Mouse (Mus musculus) CH12.LX (cell line): ENCODE measurements around the gene Spred2. TPM values are rescaled to one million over a fixed set of nuclear protein-coding genes. Genes with fewer than 3 reads are reported as not detected.

Experiments
- DNase-seq: peaks from one replicate; pipeline ENCODE4 v3.0.0-alpha.2; 2013; ENCODE audit errors: extremely low read depth
- H3K27ac ChIP-seq: 2 replicates; pipeline ENCODE4 v1.5.1; 2012; ENCODE audit warnings: low read depth, mild to moderate bottlenecking, control low read depth, moderate library complexity; ENCODE audit not compliant: insufficient read depth
- H3K27me3 ChIP-seq: replicated peaks from 2 replicates; pipeline ENCODE3; 2012; ENCODE audit warnings: inconsistent platforms
- H3K36me3 ChIP-seq, 2 experiments: replicated peaks in 1 of 2; 2 replicates each; pipeline versions ENCODE3 to v1.6.1; 2012; ENCODE audit warnings: inconsistent platforms in 1 of 2, low read length in 1 of 2, mild to moderate bottlenecking in 1 of 2, mixed read lengths in 1 of 2, moderate library complexity in 1 of 2; ENCODE audit not compliant: control insufficient read depth in 1 of 2, insufficient read depth in 1 of 2
- H3K4me1 ChIP-seq, 2 experiments: 2 replicates each; pipeline ENCODE4 v1.6.1; 2012; ENCODE audit warnings: inconsistent platforms in 1 of 2, moderate library complexity in 1 of 2; ENCODE audit not compliant: insufficient read depth in 2 of 2, control insufficient read depth in 1 of 2
- H3K4me2 ChIP-seq: 2 replicates; pipeline ENCODE4 v1.6.1; 2012; ENCODE audit warnings: low read depth, mild to moderate bottlenecking, control low read depth; ENCODE audit not compliant: poor library complexity, insufficient read depth, severe bottlenecking
- H3K4me3 ChIP-seq, 3 experiments: fragments of 150-350 bp in 1 of 3; sonication (generic) in 1 of 3; replicated peaks in 1 of 3; 2 replicates each; pipeline versions ENCODE3 to v1.5.1; 2011 to 2012; ENCODE audit warnings: low read depth in 2 of 3, low read length in 2 of 3, mild to moderate bottlenecking in 2 of 3, moderate library complexity in 2 of 3, control low read depth in 1 of 3, improper control_type of control experiment in 1 of 3, inconsistent platforms in 1 of 3, mixed read lengths in 1 of 3; ENCODE audit not compliant: poor library complexity in 1 of 3
- H3K79me2 ChIP-seq: replicated peaks from 2 replicates; pipeline ENCODE4 v1.6.1; 2012; ENCODE audit warnings: mild to moderate bottlenecking, moderate library complexity; ENCODE audit not compliant: control insufficient read depth, poor library complexity, insufficient read depth, severe bottlenecking; ENCODE audit errors: extremely low read depth
- H3K9ac ChIP-seq: 2 replicates; pipeline ENCODE4 v1.6.1; 2012; ENCODE audit warnings: low read depth, mild to moderate bottlenecking, control low read depth, moderate library complexity; ENCODE audit not compliant: insufficient read depth
- H3K9me3 ChIP-seq: replicated peaks from 2 replicates; pipeline ENCODE3; 2012; ENCODE audit warnings: low read length, inconsistent platforms, mixed read lengths
- BHLHE40 ChIP-seq: IDR thresholded peaks from 2 replicates; pipeline ENCODE4 v1.6.1; 2011; ENCODE audit warnings: mild to moderate bottlenecking, low read depth, low read length, improper control_type of control experiment
- CHD2 ChIP-seq: IDR thresholded peaks from 2 replicates; pipeline ENCODE4 v1.6.1; 2011; ENCODE audit warnings: low read length, improper control_type of control experiment
- CTCF ChIP-seq, 2 experiments: IDR thresholded peaks in 1 of 2; conservative IDR thresholded peaks in 1 of 2; 2 replicates each; pipeline ENCODE4 v1.5.1; 2011 to 2012; ENCODE audit warnings: low read depth in 2 of 2, low read length in 2 of 2, improper control_type of control experiment in 1 of 2, inconsistent platforms in 1 of 2, mild to moderate bottlenecking in 1 of 2, moderate library complexity in 1 of 2
- E2F4 ChIP-seq: IDR thresholded peaks from 2 replicates; pipeline ENCODE4 v1.6.1; 2011; ENCODE audit warnings: low read depth, low read length, improper control_type of control experiment; ENCODE audit not compliant: insufficient replicate concordance
- EP300 ChIP-seq: IDR thresholded peaks from 2 replicates; pipeline ENCODE4 v1.6.1; 2011; ENCODE audit warnings: low read length, improper control_type of control experiment
- ETS1 ChIP-seq: conservative IDR thresholded peaks from 2 replicates; pipeline ENCODE4 v1.6.1; 2012; ENCODE audit warnings: low read depth, mild to moderate bottlenecking, inconsistent platforms, low read length, improper control_type of control experiment, moderate library complexity
- GABPA ChIP-seq: IDR thresholded peaks from 2 replicates; pipeline ENCODE4 v1.6.1; 2012; ENCODE audit warnings: low read depth, low read length, improper control_type of control experiment, inconsistent platforms; ENCODE audit not compliant: insufficient replicate concordance
- IRF4 ChIP-seq: IDR thresholded peaks from 2 replicates; pipeline ENCODE4 v1.6.1; 2014; ENCODE audit warnings: low read depth, mild to moderate bottlenecking, inconsistent platforms, low read length, improper control_type of control experiment
- JUN ChIP-seq: IDR thresholded peaks from 2 replicates; pipeline ENCODE4 v1.6.1; 2011; ENCODE audit warnings: low read depth, mild to moderate bottlenecking, low read length, improper control_type of control experiment, moderate library complexity; ENCODE audit not compliant: insufficient read depth
- JUND ChIP-seq: conservative IDR thresholded peaks from 2 replicates; pipeline ENCODE4 v1.6.1; 2011; ENCODE audit warnings: low read depth, low read length, improper control_type of control experiment
- KAT2A ChIP-seq: IDR thresholded peaks from 2 replicates; pipeline ENCODE4 v1.6.1; 2012; ENCODE audit warnings: low read length, improper control_type of control experiment, inconsistent platforms; ENCODE audit not compliant: insufficient replicate concordance
- MAFK ChIP-seq: IDR thresholded peaks from 2 replicates; pipeline ENCODE4 v1.6.1; 2011; ENCODE audit warnings: low read length, improper control_type of control experiment; ENCODE audit not compliant: insufficient replicate concordance
- MAX ChIP-seq: IDR thresholded peaks from 2 replicates; pipeline ENCODE4 v1.6.1; 2011; ENCODE audit warnings: low read length, improper control_type of control experiment
- MAZ ChIP-seq: IDR thresholded peaks from 2 replicates; pipeline ENCODE4 v1.6.1; 2012; ENCODE audit warnings: low read depth, mild to moderate bottlenecking, inconsistent platforms, low read length, improper control_type of control experiment, moderate library complexity
- MEF2A ChIP-seq: IDR thresholded peaks from 2 replicates; pipeline ENCODE4 v1.6.1; 2014; ENCODE audit warnings: low read depth, mild to moderate bottlenecking, inconsistent platforms, low read length, improper control_type of control experiment, borderline replicate concordance
- MXI1 ChIP-seq: IDR thresholded peaks from 2 replicates; pipeline ENCODE4 v1.6.1; 2011; ENCODE audit warnings: mild to moderate bottlenecking, low read depth, low read length, improper control_type of control experiment
- MYC ChIP-seq: IDR thresholded peaks from 2 replicates; pipeline ENCODE4 v1.6.1; 2011; ENCODE audit warnings: low read depth, mild to moderate bottlenecking, improper control_type of control experiment, low read length
- NELFE ChIP-seq: IDR thresholded peaks from 2 replicates; pipeline ENCODE4 v1.6.1; 2011; ENCODE audit warnings: low read depth, low read length, improper control_type of control experiment
- NRF1 ChIP-seq: IDR thresholded peaks from 2 replicates; pipeline ENCODE4 v1.6.1; 2014; ENCODE audit warnings: low read depth, mild to moderate bottlenecking, inconsistent platforms, low read length, improper control_type of control experiment, moderate library complexity
- PAX5 ChIP-seq: IDR thresholded peaks from 2 replicates; pipeline ENCODE4 v1.6.1; 2012; ENCODE audit warnings: low read length, inconsistent platforms, mixed read lengths
- POLR2A ChIP-seq: IDR thresholded peaks from 2 replicates; pipeline ENCODE4 v1.6.1; 2011; ENCODE audit warnings: low read depth, mild to moderate bottlenecking, improper control_type of control experiment, low read length
- RAD21 ChIP-seq: IDR thresholded peaks from 2 replicates; pipeline ENCODE4 v1.6.1; 2011; ENCODE audit warnings: low read depth, mild to moderate bottlenecking, low read length, improper control_type of control experiment, moderate library complexity
- RCOR1 ChIP-seq: conservative IDR thresholded peaks from 2 replicates; pipeline ENCODE4 v1.6.1; 2012; ENCODE audit warnings: low read depth, mild to moderate bottlenecking, inconsistent platforms, low read length, improper control_type of control experiment
- SMC3 ChIP-seq: IDR thresholded peaks from 2 replicates; pipeline ENCODE4 v1.6.1; 2011; ENCODE audit warnings: low read depth, low read length, improper control_type of control experiment
- TBP ChIP-seq: conservative IDR thresholded peaks from 2 replicates; pipeline ENCODE4 v1.6.1; 2011; ENCODE audit warnings: low read depth, low read length, improper control_type of control experiment
- TCF12 ChIP-seq: IDR thresholded peaks from 2 replicates; pipeline ENCODE4 v1.6.1; 2014; ENCODE audit warnings: low read depth, mild to moderate bottlenecking, inconsistent platforms, low read length, improper control_type of control experiment
- UBTF ChIP-seq: IDR thresholded peaks from 2 replicates; pipeline ENCODE4 v1.6.1; 2012; ENCODE audit warnings: low read depth, mild to moderate bottlenecking, inconsistent platforms, low read length, improper control_type of control experiment, moderate library complexity
- USF2 ChIP-seq: conservative IDR thresholded peaks from 2 replicates; pipeline ENCODE4 v1.6.1; 2011; ENCODE audit warnings: low read depth, low read length, improper control_type of control experiment
- ZKSCAN1 ChIP-seq: IDR thresholded peaks from 2 replicates; pipeline ENCODE4 v1.6.1; 2012; ENCODE audit warnings: low read depth, inconsistent platforms, low read length, improper control_type of control experiment, borderline replicate concordance
- ZMIZ1 ChIP-seq: IDR thresholded peaks from 2 replicates; pipeline ENCODE4 v1.6.1; 2012; ENCODE audit warnings: low read depth, mild to moderate bottlenecking, inconsistent platforms, low read length, improper control_type of control experiment
- ZNF384 ChIP-seq: IDR thresholded peaks from 2 replicates; pipeline ENCODE4 v1.6.1; 2012; ENCODE audit warnings: low read depth, low read length, improper control_type of control experiment, inconsistent platforms
- dilution Hi-C: fragments of 300-500 bp; cut with MboI; formaldehyde crosslinking; loops from 2 replicates; pipeline ENCODE4 v1.14.3; 2020; ENCODE audit warnings: low sequenced_read_pairs; ENCODE audit not compliant: extremely low pct_unique_long_range_greater_than_20kb, extremely low pct_ligation_motif_present
- in situ Hi-C: fragments of 300-500 bp; cut with MboI; formaldehyde crosslinking; loops from 3 replicates; pipeline ENCODE4 v1.14.3; 2019; ENCODE audit warnings: low sequenced_read_pairs, low pct_ligation_motif_present, low pct_unique_long_range_greater_than_20kb, mixed read lengths
- polyA plus RNA-seq: library from polyadenylated mRNA; unstranded; fragments of >175 nt; gene quantifications from 2 replicates; pipeline ENCODE4 v1.2.1, GENCODE M21; 2012; ENCODE audit warnings: low read depth; ENCODE audit not compliant: insufficient read length
- total RNA-seq, 2 experiments: library from RNA; depleted of rRNA; stranded (reverse); fragments of 300-350 nt in 1 of 2; fragments of >200 nt in 1 of 2; gene quantifications; 2 replicates each; pipeline ENCODE4 v1.2.3; 2012 to 2014

Spred2 gene
- total and polyA plus RNA-seq, 3 experiments: 1.4 to 15.8 (median 4.2) TPM

GRCm38 (mm10) chr11:19976032-19976431 lies 51.9 kb downstream of the Spred2 start:
- Histone ChIP-seq H3K36me3 (peaks cover 0 to 29% of the 10 kb centered on the region in 2 experiments), H3K27me3 (no peaks in the 10 kb centered on the region), H3K79me2 (0 out of 2 replicates have a peak, but pooled peaks cover 2% of the 10 kb centered on the region), H3K4me1 (peaks cover 18 to 66% of the 10 kb centered on the region in 2 experiments), H3K4me2 (no peak overlapping the region), H3K9ac (no peak overlapping the region), H3K4me3 (no peak overlapping the region), H3K9me3 (no peaks in the 10 kb centered on the region), H3K27ac (no peak overlapping the region)
- in situ Hi-C loops: loop anchor here (5.0 kb wide), 3 partner anchors 41 to 96 kb away; partner anchors contain the start of gene Spred2
- DNase-seq: no peak
- dilution Hi-C loops: no loop called here
- TF ChIP-seq ETS1 (no peak), TCF12 (no peak), RAD21 (no peak), UBTF (no peak), POLR2A (no peak)

DNA sequence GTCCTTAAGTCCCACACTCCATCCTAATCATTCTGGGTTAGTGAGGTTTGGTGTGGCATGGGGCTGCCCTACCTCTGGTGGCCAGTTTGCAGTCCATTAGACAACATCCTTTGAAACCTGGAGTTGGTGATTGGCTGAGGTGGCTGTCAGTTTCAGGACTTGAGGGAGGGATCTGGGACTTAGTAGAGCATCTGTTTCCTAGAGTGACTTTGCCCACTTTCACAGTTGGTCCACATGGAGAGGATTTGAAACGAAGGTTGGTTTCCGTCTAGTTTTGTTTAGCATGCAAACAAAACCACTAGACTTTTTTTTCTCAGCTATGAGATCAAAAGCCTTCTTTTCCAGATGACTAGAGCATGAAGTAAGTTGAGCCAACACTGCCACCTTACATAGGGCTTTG lies 53.5 kb downstream of the Spred2 start:
- H3K4me2 ChIP-seq: no peak overlapping the region
- H3K4me1 ChIP-seq: peaks cover 10 to 50% of the 10 kb centered on the region in 2 experiments
- H3K36me3 ChIP-seq: peaks cover 0 to 34% of the 10 kb centered on the region in 2 experiments
- no peaks in the 10 kb centered on the region for H3K9me3 ChIP-seq
- H3K27ac ChIP-seq: no peak overlapping the region
- H3K79me2 ChIP-seq: 0 out of 2 replicates have a peak, but pooled peaks cover 2% of the 10 kb centered on the region
- no peak overlapping the region for H3K9ac ChIP-seq
- no peak overlapping the region for H3K4me3 ChIP-seq
- dilution Hi-C loops: no loop called here
- in situ Hi-C loops: loop anchor here (5.0 kb wide), 3 partner anchors 40 to 95 kb away; partner anchors contain the start of gene Spred2
- TF ChIP-seq CHD2: no peak
- no peak for TF ChIP-seq PAX5
- peak; percentile 88 for TF ChIP-seq MYC
- no peak for TF ChIP-seq UBTF
- TF ChIP-seq IRF4: peak; percentile 73
- no peak for TF ChIP-seq USF2
- TF ChIP-seq BHLHE40: peak; percentile 32; the same call in 1 of the 2 replicates
- TF ChIP-seq MEF2A: peak; percentile 32; the same call in 1 of the 2 replicates
- TF ChIP-seq JUN: no peak
- TF ChIP-seq MAX: peak; percentile 59; the same call in 1 of the 2 replicates
- no peak for TF ChIP-seq TBP
- 0 out of 2 replicates have a peak, but pooled peaks have one; percentile 28 for TF ChIP-seq TCF12
- no peak for TF ChIP-seq E2F4
- no peak; the same call in 1 of the 2 replicates for TF ChIP-seq RAD21
- TF ChIP-seq KAT2A: no peak
- no peak for TF ChIP-seq GABPA
- no peak for TF ChIP-seq MXI1
- TF ChIP-seq MAZ: no peak
- no peak for TF ChIP-seq ZKSCAN1
- TF ChIP-seq NRF1: no peak
- no peak for TF ChIP-seq SMC3
- no peak for TF ChIP-seq RCOR1
- TF ChIP-seq JUND: no peak
- no peak for TF ChIP-seq NELFE
- TF ChIP-seq CTCF (conservative IDR thresholded peaks at IDR 0.05 in 1 of 2, IDR thresholded peaks at IDR 0.05 in 1 of 2; ENCODE audit: low read depth in 2 of 2, low read length in 2 of 2): no peak
- TF ChIP-seq EP300: peak; percentile 81
- no peak for TF ChIP-seq ZMIZ1
- no peak for TF ChIP-seq POLR2A
- peak; percentile 91 for TF ChIP-seq ZNF384
- TF ChIP-seq ETS1: peak; percentile 42
- peak; percentile 36; the same call in 1 of the 2 replicates for TF ChIP-seq MAFK
- TF ChIP-seq, all 38 proteins: peak for 10
- DNase-seq: peak; percentile 86
- no peaks in the 10 kb centered on the region for H3K27me3 ChIP-seq
